Mouse (Mus musculus) thymus, adult 2 months (tissue): ENCODE data around the gene Meis2. TPM values are rescaled to one million over a fixed set of nuclear protein-coding genes. Genes with fewer than 3 reads are reported as not detected.

ENCODE experiments used
- DNase-seq: peaks from one replicate; pipeline ENCODE4 v3.0.0; 2021
- H3K27ac ChIP-seq: fragments of 200-500 bp; 2 replicates; pipeline ENCODE4 v1.5.1; 2012; ENCODE audit warnings: low read length, control low read depth; ENCODE audit not compliant: control insufficient read depth, insufficient read depth
- H3K27me3 ChIP-seq: fragments of 200-500 bp; 2 replicates; pipeline ENCODE4 v1.6.1; 2012; ENCODE audit warnings: mild to moderate bottlenecking, low read length, moderate library complexity, mixed read lengths; ENCODE audit not compliant: control insufficient read depth, insufficient read depth
- H3K36me3 ChIP-seq: fragments of 200-500 bp; 2 replicates; pipeline ENCODE4 v1.6.1; 2012; ENCODE audit warnings: mild to moderate bottlenecking, low read length, moderate library complexity; ENCODE audit not compliant: control insufficient read depth, insufficient read depth
- H3K4me1 ChIP-seq: fragments of 200-500 bp; replicated peaks from 2 replicates; pipeline ENCODE4 v1.6.1; 2012; ENCODE audit warnings: low read length; ENCODE audit not compliant: control insufficient read depth, insufficient read depth
- H3K4me3 ChIP-seq: fragments of 200-500 bp; 2 replicates; pipeline ENCODE4 v1.5.1; 2012; ENCODE audit warnings: mild to moderate bottlenecking, low read length, control low read depth, moderate library complexity; ENCODE audit not compliant: control insufficient read depth, insufficient read depth
- CTCF ChIP-seq: fragments of 200-500 bp; IDR thresholded peaks from 2 replicates; pipeline ENCODE4 v1.5.1; 2012; ENCODE audit warnings: mild to moderate bottlenecking, control low read depth, low read length, moderate library complexity, borderline replicate concordance; ENCODE audit not compliant: control insufficient read depth, poor library complexity, insufficient read depth; ENCODE audit errors: extremely low read depth
- POLR2A ChIP-seq: fragments of 200-500 bp; IDR thresholded peaks from 2 replicates; pipeline ENCODE4 v1.6.1; 2012; ENCODE audit warnings: mild to moderate bottlenecking, low read length, control low read depth, moderate library complexity; ENCODE audit not compliant: control insufficient read depth, poor library complexity, insufficient read depth; ENCODE audit errors: extremely low read depth
- WGBS: fragments of 180-500 bp; shearing (Covaris S2); methylation state at CpG from one replicate; pipeline ENCODE4 v1.1.7; 2018; 5-methylcytosine and 5-hydroxymethylcytosine counted together
- polyA plus RNA-seq: library from polyadenylated mRNA; depleted of rRNA; stranded (reverse); fragments of >200 nt; gene quantifications from 2 replicates; pipeline ENCODE4 v1.2.3, GENCODE M21; 2012

Meis2 gene
- polyA plus RNA-seq, 1 experiment, result 10.5 TPM

- H3K36me3 ChIP-seq, result no peaks in the 10 kb centered on the region
- TF ChIP-seq CTCF (no peak), POLR2A (no peak)
- H3K4me1 ChIP-seq, result no peaks in the 10 kb centered on the region
- no peak for DNase-seq
- no peak overlapping the region for H3K27ac ChIP-seq
- 88% methylated on average over 2 of the region's 2 CpGs for WGBS
- H3K4me3 ChIP-seq, result no peak overlapping the region
- no peaks in the 10 kb centered on the region for H3K27me3 ChIP-seq
These were observed 192.8 kb downstream of the Meis2 start for GRCm38 (mm10) chr2:115872851-115873250.

GRCm38 (mm10) chr2:115869966-115870365 lies 195.7 kb downstream of the Meis2 start:
- no peak for DNase-seq
- H3K36me3 ChIP-seq, result no peaks in the 10 kb centered on the region
- WGBS, result 78% methylated on average over 2 of the region's 2 CpGs
- no peak for TF ChIP-seq POLR2A
- no peak for TF ChIP-seq CTCF
- H3K4me3 ChIP-seq, result no peak overlapping the region
- no peaks in the 10 kb centered on the region for H3K27me3 ChIP-seq
- H3K27ac ChIP-seq, result no peak overlapping the region
- H3K4me1 ChIP-seq, result no peaks in the 10 kb centered on the region

- peaks cover 14% of the 10 kb centered on the region; the same call in 1 of the 2 replicates for H3K27me3 ChIP-seq
- no peak for DNase-seq
- TF ChIP-seq CTCF (no peak), POLR2A (no peak)
- H3K36me3 ChIP-seq, result no peaks in the 10 kb centered on the region
- H3K4me3 ChIP-seq, result no peak overlapping the region
- WGBS, result 19% methylated on average over 25 of the region's 25 CpGs
- no peaks in the 10 kb centered on the region; the same call in 1 of the 2 replicates for H3K4me1 ChIP-seq
- no peak overlapping the region for H3K27ac ChIP-seq
These were observed 204.9 kb downstream of the Meis2 start for GRCm38 (mm10) chr2:115860600-115861347.

- Histone ChIP-seq H3K27me3 (peaks cover 14% of the 10 kb centered on the region; the same call in 1 of the 2 replicates), H3K36me3 (no peaks in the 10 kb centered on the region), H3K27ac (no peak overlapping the region), H3K4me1 (no peaks in the 10 kb centered on the region; the same call in 1 of the 2 replicates), H3K4me3 (no peak overlapping the region)
- 8% methylated on average over 15 of the region's 15 CpGs for WGBS
- TF ChIP-seq CTCF, result no peak
- no peak for TF ChIP-seq POLR2A
- DNase-seq, result no peak
These were observed 205.5 kb downstream of the Meis2 start for GRCm38 (mm10) chr2:115860141-115860480.

- H3K36me3 ChIP-seq, result no peaks in the 10 kb centered on the region
- H3K27me3 ChIP-seq, result peaks cover 14% of the 10 kb centered on the region; the same call in 1 of the 2 replicates
- no peak overlapping the region for H3K27ac ChIP-seq
- DNase-seq, result no peak
- no peak overlapping the region for H3K4me3 ChIP-seq
- 8% methylated on average over 27 of the region's 27 CpGs for WGBS
- TF ChIP-seq POLR2A (no peak), CTCF (no peak)
- no peaks in the 10 kb centered on the region; the same call in 1 of the 2 replicates for H3K4me1 ChIP-seq
These were observed 206.1 kb downstream of the Meis2 start for GRCm38 (mm10) chr2:115859371-115860140.

GRCm38 (mm10) chr2:115858927-115859326 lies 206.7 kb downstream of the Meis2 start:
- H3K4me1 ChIP-seq, result no peaks in the 10 kb centered on the region; the same call in 1 of the 2 replicates

More at GRCm38 (mm10) chr2:115858927-115859326, 206.7 kb downstream of the Meis2 start:
- TF ChIP-seq CTCF (no peak), POLR2A (no peak)
- Histone ChIP-seq H3K4me3 (no peak overlapping the region), H3K36me3 (no peaks in the 10 kb centered on the region), H3K27ac (no peak overlapping the region), H3K27me3 (peaks cover 14% of the 10 kb centered on the region; the same call in 1 of the 2 replicates)
- 3% methylated on average over 10 of the region's 10 CpGs for WGBS
- no peak for DNase-seq
